Mouse (Mus musculus) gastrocnemius, adult 2 months (tissue): ENCODE measurements around the gene Nmnat3. TPM values are rescaled to one million over a fixed set of nuclear protein-coding genes. Genes with fewer than 3 reads are reported as not detected.

Source experiments
- DNase-seq: peaks from one replicate; pipeline ENCODE4 v3.0.0; 2022
- H3K27ac ChIP-seq: fragments of 200-600 bp; 2 replicates; pipeline ENCODE4 v1.8.1; 2022; ENCODE audit warnings: mild to moderate bottlenecking
- H3K4me3 ChIP-seq: fragments of 200-600 bp; 2 replicates; pipeline ENCODE4 v1.8.1; 2022; ENCODE audit warnings: mild to moderate bottlenecking, moderate library complexity
- CTCF ChIP-seq: fragments of 200-600 bp; IDR thresholded peaks from 2 replicates; pipeline ENCODE4 v1.8.1; 2022; ENCODE audit warnings: antibody characterized with exemption, mild to moderate bottlenecking, moderate library complexity
- intact Hi-C: fragments of 180-260 bp; cut with DNase I; formaldehyde crosslinking; loops from one replicate; pipeline ENCODE4 v1.15.1; 2025
- total RNA-seq, 2 experiments: library from RNA; stranded (reverse); gene quantifications; 2 replicates each; pipeline ENCODE4 v1.2.3; 2021

Gene Nmnat3
- total RNA-seq, 2 experiments from 2014 or later = 12.0 to 12.5 TPM

- H3K27ac ChIP-seq = no peak overlapping the region
- no peak overlapping the region for H3K4me3 ChIP-seq
- DNase-seq = no peak
- TF ChIP-seq CTCF = no peak
- intact Hi-C loops = no loop called here
Observed at GRCm38 (mm10) chr9:98380593-98380992, 93.4 kb downstream of the Nmnat3 start.

GRCm38 (mm10) chr9:98387741-98388632 lies 100.8 kb downstream of the Nmnat3 start:
- peak; percentile 61 for DNase-seq
- intact Hi-C loops = no loop called here

GRCm38 (mm10) chr9:98388633-98388965 lies 101.4 kb downstream of the Nmnat3 start:
- no peak for TF ChIP-seq CTCF
- no peak for DNase-seq
- intact Hi-C loops = no loop called here
- Histone ChIP-seq H3K27ac (no peak overlapping the region), H3K4me3 (no peak overlapping the region)

More at GRCm38 (mm10) chr9:98387741-98388632, 100.8 kb downstream of the Nmnat3 start:
- Histone ChIP-seq H3K27ac (peak overlapping the region; percentile 46), H3K4me3 (0 out of 2 replicates have a peak overlapping the region, but pooled peaks have one; percentile 7)
- no peak for TF ChIP-seq CTCF

GRCm38 (mm10) chr9:98393496-98393895 lies 106.3 kb downstream of the Nmnat3 start:
- intact Hi-C loops = no loop called here
- TF ChIP-seq CTCF = no peak
- Histone ChIP-seq H3K27ac (no peak overlapping the region), H3K4me3 (no peak overlapping the region)
- DNase-seq = no peak

- TF ChIP-seq CTCF = no peak
- Histone ChIP-seq H3K27ac (no peak overlapping the region), H3K4me3 (no peak overlapping the region)
- no peak for DNase-seq
- intact Hi-C loops = no loop called here
Observed at GRCm38 (mm10) chr9:98397211-98397610, 110.0 kb downstream of the Nmnat3 start.

- no peak for DNase-seq
- Histone ChIP-seq H3K4me3 (no peak overlapping the region), H3K27ac (no peak overlapping the region)
- intact Hi-C loops = no loop called here
- TF ChIP-seq CTCF = no peak
Observed at GRCm38 (mm10) chr9:98397866-98398265, 110.6 kb downstream of the Nmnat3 start.

GRCm38 (mm10) chr9:98400185-98400894 lies 113.1 kb downstream of the Nmnat3 start:
- no peak for DNase-seq
- intact Hi-C loops = no loop called here
- no peak overlapping the region for H3K27ac ChIP-seq
- no peak overlapping the region for H3K4me3 ChIP-seq
- TF ChIP-seq CTCF = no peak

- intact Hi-C loops = no loop called here
- DNase-seq = no peak
- TF ChIP-seq CTCF = no peak
- H3K4me3 ChIP-seq = no peak overlapping the region
- no peak overlapping the region for H3K27ac ChIP-seq
Observed at GRCm38 (mm10) chr9:98401611-98402010, 114.4 kb downstream of the Nmnat3 start.

- intact Hi-C loops = loop anchor here (2.0 kb wide), 1 partner anchor 131 kb away; no protein-coding TSS in a partner anchor
- no peak for TF ChIP-seq CTCF
- Histone ChIP-seq H3K27ac (no peak overlapping the region), H3K4me3 (no peak overlapping the region)
- no peak for DNase-seq
Observed at GRCm38 (mm10) chr9:98407771-98408170, 120.5 kb downstream of the Nmnat3 start.

- no peak overlapping the region for H3K4me3 ChIP-seq
- intact Hi-C loops = loop anchor here (2.0 kb wide), 1 partner anchor 130 kb away; no protein-coding TSS in a partner anchor
- peak; percentile 82 for TF ChIP-seq CTCF
- DNase-seq = peak; percentile 79
- H3K27ac ChIP-seq = no peak overlapping the region
Observed at GRCm38 (mm10) chr9:98409137-98409536, 121.9 kb downstream of the Nmnat3 start.

GRCm38 (mm10) chr9:98415427-98415826 lies 128.2 kb downstream of the Nmnat3 start:
- H3K4me3 ChIP-seq = no peak overlapping the region
- no peak overlapping the region for H3K27ac ChIP-seq
- intact Hi-C loops = no loop called here
- no peak for DNase-seq
- no peak for TF ChIP-seq CTCF

GRCm38 (mm10) chr9:98417919-98418318 lies 130.7 kb downstream of the Nmnat3 start:
- intact Hi-C loops = no loop called here
- DNase-seq = peak; percentile 31
- peak; percentile 62 for TF ChIP-seq CTCF
- Histone ChIP-seq H3K27ac (no peak overlapping the region), H3K4me3 (no peak overlapping the region)

GRCm38 (mm10) chr9:98418346-98418745 lies 131.1 kb downstream of the Nmnat3 start:
- no peak for TF ChIP-seq CTCF

More at GRCm38 (mm10) chr9:98418346-98418745, 131.1 kb downstream of the Nmnat3 start:
- Histone ChIP-seq H3K4me3 (no peak overlapping the region), H3K27ac (no peak overlapping the region)
- no peak for DNase-seq
- intact Hi-C loops = no loop called here
